Mouse (Mus musculus) cortical plate, adult 2 months (tissue): ENCODE measurements around the gene Ifna4.

Experiments
- CTCF ChIP-seq: fragments of 200-500 bp; IDR thresholded peaks from 2 replicates; pipeline ENCODE4 v1.5.1; 2011; ENCODE audit warnings: mild to moderate bottlenecking, control low read depth, low read length; ENCODE audit not compliant: insufficient read depth; ENCODE audit errors: extremely low read depth
- POLR2A ChIP-seq: fragments of 200-500 bp; IDR thresholded peaks from 2 replicates; pipeline ENCODE4 v1.6.1; 2011; ENCODE audit warnings: mild to moderate bottlenecking, low read length, control low read depth; ENCODE audit not compliant: insufficient read depth; ENCODE audit errors: extremely low read depth

DNA sequence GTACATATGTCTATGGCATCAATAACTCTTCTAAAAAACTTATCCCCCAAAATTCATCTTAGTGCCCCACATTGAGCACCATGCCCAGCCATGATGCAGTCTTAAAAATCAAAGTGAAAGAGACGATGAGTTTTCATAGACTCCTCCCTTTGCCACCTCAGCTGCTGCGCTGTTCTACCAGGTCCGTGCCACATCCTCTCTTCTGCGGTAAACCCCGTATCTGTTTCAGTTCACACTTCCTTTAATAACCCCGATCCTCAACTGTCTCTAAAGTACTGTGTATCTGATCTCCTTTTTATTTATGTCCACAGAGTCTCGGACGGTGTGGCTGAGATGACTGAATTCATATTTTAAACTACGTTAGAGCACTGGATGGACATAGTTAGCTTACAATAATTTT is 22.9 kb downstream of the Ifna4 start:
- TF ChIP-seq POLR2A (no peak), CTCF (no peak)
